Mouse (Mus musculus) thymus, adult 2 months (tissue): ENCODE data around the gene Ap2a2.

Experiments
- CTCF ChIP-seq: fragments of 200-500 bp; IDR thresholded peaks from 2 replicates; pipeline ENCODE4 v1.5.1; 2012; ENCODE audit warnings: mild to moderate bottlenecking, control low read depth, low read length, moderate library complexity, borderline replicate concordance; ENCODE audit not compliant: control insufficient read depth, poor library complexity, insufficient read depth; ENCODE audit errors: extremely low read depth
- POLR2A ChIP-seq: fragments of 200-500 bp; IDR thresholded peaks from 2 replicates; pipeline ENCODE4 v1.6.1; 2012; ENCODE audit warnings: mild to moderate bottlenecking, low read length, control low read depth, moderate library complexity; ENCODE audit not compliant: control insufficient read depth, poor library complexity, insufficient read depth; ENCODE audit errors: extremely low read depth

DNA sequence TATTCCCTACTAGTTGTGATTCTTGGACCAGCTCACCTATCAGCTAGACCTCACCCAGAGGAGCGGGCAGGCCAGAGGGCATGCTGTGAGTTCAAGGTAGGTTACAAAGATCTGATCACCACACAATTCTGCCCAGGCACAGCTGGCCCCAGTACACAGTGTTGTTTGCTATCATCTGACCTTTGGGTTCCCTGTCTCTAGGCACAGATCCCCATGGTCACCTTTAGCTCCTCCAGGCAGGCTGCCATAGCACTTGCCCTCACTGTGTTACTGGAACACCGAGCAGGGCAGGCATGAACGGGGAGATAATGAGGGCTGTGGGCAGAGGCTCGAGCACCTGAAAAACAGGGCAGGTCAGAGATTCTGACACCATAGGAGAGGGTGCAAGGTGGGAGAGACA is 44.3 kb upstream of the Ap2a2 start:
- TF ChIP-seq POLR2A (no peak), CTCF (no peak)
